Mouse (Mus musculus) E14TG2a.4 (cell line): Measurements from ENCODE around the gene Syt9.

Source experiments
- CTCF ChIP-seq: conservative IDR thresholded peaks from 2 replicates; pipeline ENCODE4 v1.5.1; 2014; ENCODE audit warnings: low read length
- NANOG ChIP-seq: IDR thresholded peaks from 2 replicates; pipeline ENCODE4 v1.6.1; 2014; ENCODE audit warnings: borderline replicate concordance, low read length, mixed read lengths

DNA sequence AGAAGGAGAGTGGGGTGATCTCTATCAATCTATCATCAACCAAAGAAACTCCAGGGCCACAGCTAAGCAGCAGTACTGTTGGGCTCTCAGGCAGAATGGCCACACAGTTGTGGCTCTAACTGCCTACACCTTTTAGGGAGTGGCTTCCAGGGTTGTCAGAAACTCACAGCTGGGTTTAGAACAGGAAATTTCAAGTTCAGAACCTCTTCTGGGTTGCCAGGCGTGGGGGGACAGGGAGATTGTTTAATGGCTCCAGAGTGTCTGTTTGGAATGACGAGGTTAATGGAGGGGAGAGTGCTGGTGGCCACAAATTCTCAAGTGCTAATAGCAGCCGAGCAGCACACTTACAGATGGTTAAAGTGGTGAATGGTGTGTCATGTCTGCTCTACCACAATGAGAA is 92.4 kb downstream of the Syt9 start:
- TF ChIP-seq CTCF (no peak), NANOG (no peak)
